Mouse (Mus musculus) central nervous system, embryonic 18 days (tissue): ENCODE data around the gene Vma21. TPM values are rescaled to one million over a fixed set of nuclear protein-coding genes. Genes with fewer than 3 reads are reported as not detected.

Experiments
- polyA plus RNA-seq: library from polyadenylated mRNA; depleted of rRNA; stranded (reverse); fragments of >200 nt; gene quantifications from 2 replicates; pipeline ENCODE4 v1.2.3, GENCODE M21; 2012; rRNA removed

The Vma21 gene
- polyA plus RNA-seq, result 16.8 and 18.3 TPM in 2 replicates

DNA sequence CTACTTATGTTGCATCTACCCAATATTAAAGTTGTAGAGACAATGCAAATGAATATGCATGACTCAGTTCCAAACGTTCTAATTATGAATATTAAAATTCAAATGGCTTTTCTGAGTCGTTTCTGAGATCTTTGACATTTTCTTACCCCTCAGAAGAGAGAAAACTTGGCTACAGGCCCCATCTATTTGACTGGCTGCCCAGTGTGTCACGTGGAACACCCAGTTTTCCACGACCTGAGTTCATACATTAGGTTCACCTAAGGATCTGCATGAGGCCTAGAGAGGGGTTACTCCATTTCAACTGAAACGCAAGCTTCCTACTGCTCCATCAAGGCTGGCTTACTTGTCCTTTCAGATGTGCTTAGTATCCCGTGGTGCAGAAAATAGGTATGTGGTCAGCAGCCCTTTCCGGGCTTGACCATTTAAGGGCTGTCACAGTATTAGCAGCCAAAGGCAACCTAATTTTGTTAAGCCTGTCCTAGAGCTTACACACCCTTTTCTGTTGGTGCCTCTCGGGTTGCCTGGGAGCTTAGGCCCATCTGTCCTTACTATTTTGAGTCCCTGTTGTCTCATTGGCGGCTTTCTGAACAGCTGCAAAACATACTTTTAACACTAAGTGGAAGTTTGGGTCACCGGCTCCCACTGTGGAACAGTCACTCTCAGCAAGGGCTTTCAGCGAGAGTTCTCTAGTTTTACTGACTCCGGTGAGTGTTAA lies at the start of gene Vma21:
TSS of gene Vma21 (plus strand) at position 294 of the 715 bp plus-strand sequence.

Other genes with a start within 250 kb of the Vma21 start
- 2.4 and 2.7 TPM in 2 replicates for gene Gpr50, start 152.3 kb upstream of the Vma21 start, polyA plus RNA-seq
- 3.0 TPM in 2 replicates for gene Gm1141, start 105.1 kb downstream of the Vma21 start, polyA plus RNA-seq
- 24.8 and 25.6 TPM in 2 replicates for gene Prrg3, start 146.7 kb downstream of the Vma21 start, polyA plus RNA-seq
- 0.14 and 0.23 TPM in 2 replicates for gene Fate1, start 157.1 kb downstream of the Vma21 start, polyA plus RNA-seq
- 0.47 and 0.49 TPM in 2 replicates for gene Cnga2, start 175.9 kb downstream of the Vma21 start, polyA plus RNA-seq